Mouse (Mus musculus) thymus, postnatal 10 days (tissue): ENCODE results near the gene Aff3.

Source experiments
- DNase-seq, 2 experiments: peaks; one replicate each; pipeline ENCODE4 v3.0.0; 2021; ENCODE audit warnings: low spot score in 2 of 2

Gene Aff3

GRCm38 (mm10) chr1:38392928-38393327, 271.8 kb downstream of the Aff3 start:
- DNase-seq = peak; percentile 45 to 79

DNA sequence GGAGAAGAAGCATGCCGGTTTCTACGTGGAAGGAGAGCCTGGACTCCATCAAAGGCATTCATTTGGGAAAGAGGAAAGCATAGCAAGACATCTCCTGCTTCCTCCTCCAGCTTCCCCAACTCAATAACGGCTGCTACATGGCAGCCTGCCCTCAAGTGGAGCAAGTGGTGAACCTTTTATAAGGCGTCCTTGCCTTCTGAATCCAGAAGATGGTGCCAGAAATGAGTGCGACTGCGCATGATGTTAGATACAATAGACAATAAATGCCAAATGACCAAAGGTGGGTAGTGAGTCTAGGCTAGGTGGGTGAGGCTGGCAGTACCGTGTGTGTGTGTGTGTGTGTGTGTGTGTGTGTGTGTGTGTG, 273.9 kb downstream of the Aff3 start:
- no peak for DNase-seq

- DNase-seq = no peak
Observed at GRCm38 (mm10) chr1:38390235-38390885, 274.4 kb downstream of the Aff3 start.

- no peak for DNase-seq
Observed at GRCm38 (mm10) chr1:38389576-38389975, 275.2 kb downstream of the Aff3 start.

DNA sequence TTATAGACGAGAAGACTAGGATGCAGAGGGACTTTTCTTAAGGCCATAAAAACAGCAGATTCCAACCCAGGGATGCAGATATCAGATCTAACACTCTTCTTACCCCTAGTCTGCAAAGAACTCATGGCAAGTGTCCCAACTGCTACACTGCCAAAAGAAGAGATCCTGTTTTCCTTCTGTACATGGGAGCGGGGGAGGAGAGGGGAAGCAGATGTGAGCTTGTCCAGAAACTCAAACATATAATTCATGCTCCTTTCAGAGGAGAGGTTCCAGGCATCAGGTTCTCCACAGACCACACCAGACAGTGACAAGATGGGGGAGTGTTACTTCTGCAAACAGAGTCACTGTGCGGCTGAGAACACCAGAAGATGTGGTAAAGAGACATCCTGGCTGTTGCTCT, 276.3 kb downstream of the Aff3 start:
- DNase-seq = no peak

- DNase-seq = no peak
Observed at GRCm38 (mm10) chr1:38387438-38387837, 277.3 kb downstream of the Aff3 start.

DNA sequence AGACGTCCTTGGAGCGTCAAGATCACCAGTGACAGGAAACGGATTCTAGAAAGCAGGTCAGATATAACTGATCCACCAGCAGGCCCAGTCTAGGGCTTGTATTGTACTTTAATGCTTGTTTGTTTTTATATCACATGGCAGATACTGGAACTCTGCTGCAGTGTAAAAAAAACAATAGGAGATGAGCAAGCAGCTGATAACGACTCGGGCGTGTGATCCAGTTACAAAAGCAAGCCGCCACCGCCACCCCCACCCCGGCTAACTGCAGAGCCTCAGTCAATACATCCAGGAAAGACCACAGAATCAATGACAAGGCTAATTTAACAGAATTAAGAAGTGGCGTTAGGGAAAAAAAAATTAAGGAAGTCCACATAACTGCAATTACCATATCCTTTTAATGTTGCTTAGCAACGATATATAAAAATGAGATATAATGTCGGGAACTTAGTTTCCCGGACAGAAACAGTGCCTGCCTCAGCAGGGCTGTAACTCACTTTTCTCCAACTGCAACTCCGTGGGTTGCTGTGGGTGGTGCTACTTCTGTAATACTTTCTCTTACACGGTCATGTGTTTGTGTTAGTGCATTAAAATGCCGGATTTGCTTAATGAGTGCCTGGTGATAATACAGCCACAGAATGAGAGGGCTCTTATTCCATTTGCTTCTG, 280.2 kb downstream of the Aff3 start:
- no peak for DNase-seq

DNA sequence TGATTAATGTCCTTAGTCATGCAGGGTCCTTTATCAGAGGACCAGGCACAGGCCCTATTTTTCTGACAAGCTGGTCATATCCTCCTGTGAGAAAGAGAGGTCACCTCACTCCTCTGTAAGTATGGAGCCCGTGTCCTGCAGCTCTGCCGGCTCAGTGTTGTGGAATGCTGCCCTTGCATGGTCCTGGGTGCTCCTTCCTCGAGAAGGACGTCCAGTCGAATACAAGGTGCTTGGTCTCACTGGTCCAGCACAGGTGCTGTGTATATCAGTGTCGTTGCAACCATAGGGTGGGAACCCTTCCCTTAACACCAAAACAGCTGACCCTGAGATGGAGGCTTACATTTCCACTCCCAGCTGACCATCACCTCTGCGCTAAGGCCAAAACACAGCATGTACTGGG, 280.7 kb downstream of the Aff3 start:
- DNase-seq = no peak

DNA sequence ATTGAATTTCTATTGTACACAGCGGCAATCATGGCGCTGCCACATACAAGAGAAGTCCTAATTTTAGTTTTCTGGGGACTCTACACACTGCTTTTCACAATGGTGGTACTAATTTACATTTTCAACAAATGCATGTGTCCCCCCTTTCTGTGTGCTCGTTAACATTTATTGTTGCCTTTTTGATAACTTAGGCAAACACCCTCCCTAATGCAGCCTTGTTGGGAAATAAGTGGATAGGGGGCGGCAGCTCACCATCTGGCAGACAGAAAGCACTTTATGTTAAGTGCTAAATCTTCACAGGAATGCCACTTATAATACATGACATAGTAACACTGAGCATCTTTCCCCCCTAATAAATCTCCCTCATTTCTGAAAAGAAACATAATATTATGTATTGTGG, 282.1 kb downstream of the Aff3 start:
- no peak for DNase-seq

- no peak for DNase-seq
Observed at GRCm38 (mm10) chr1:38377930-38378329, 286.8 kb downstream of the Aff3 start.

- no peak for DNase-seq
Observed at GRCm38 (mm10) chr1:38369166-38369565, 295.6 kb downstream of the Aff3 start.

DNA sequence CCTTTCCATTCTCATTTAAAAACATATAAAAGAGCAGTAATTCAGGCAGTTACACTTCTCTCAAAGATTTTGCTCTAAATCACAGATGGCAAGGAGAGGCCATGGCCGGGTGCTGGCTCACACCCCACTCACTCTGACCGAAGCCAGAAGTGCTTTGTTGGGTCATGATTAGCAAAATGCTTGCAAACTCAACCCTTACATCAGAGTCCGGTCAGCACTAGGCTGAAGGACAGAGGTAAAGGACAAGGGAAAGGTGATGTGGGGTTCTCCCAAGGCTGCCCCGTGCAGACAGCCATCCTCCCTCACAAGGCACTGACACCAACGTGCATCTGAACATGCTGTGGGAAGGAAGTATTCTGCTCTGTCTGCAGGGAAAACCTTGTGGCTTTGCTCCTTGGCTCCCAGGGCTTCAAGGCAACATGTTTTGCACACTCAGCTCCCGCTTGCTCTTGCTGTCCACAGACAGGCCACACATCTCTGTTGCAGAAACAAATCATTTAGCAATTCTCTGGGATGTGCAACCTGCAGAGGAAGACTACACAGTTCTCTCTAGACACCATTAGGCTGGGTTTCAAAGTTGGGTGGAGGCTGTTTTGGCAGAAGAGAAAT, 296.6 kb downstream of the Aff3 start:
- DNase-seq = no peak

DNA sequence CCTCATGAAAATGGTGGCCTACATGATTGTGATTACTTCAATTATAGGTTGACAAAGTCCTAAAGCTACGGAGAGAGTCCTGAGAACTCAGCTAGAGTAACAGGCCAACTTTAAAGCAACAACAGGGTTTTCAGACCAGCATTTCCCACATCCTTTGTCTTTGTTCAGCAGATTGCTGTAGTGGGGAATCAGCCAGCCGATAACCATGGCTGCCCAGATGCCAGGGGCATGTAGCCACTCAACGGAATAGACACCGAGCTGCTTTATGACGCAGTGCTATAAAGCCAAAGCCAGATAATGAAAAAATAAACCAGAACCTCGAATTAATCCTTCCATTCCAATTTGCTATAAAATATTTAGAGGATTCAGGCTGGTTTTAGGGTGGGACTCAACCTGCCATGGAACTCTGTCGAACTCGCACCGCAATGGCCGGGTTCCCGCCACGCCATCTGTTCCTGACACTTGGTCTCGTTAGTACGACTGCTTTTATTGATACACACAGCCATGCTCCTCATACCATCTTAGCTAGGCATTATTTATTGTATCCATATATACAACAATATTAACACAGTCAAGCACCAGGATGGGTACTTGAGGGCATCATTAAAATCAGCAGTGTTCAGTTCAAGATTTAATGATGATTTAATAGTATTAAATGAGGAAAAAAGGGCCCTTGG, 297.2 kb downstream of the Aff3 start:
- DNase-seq = no peak

DNA sequence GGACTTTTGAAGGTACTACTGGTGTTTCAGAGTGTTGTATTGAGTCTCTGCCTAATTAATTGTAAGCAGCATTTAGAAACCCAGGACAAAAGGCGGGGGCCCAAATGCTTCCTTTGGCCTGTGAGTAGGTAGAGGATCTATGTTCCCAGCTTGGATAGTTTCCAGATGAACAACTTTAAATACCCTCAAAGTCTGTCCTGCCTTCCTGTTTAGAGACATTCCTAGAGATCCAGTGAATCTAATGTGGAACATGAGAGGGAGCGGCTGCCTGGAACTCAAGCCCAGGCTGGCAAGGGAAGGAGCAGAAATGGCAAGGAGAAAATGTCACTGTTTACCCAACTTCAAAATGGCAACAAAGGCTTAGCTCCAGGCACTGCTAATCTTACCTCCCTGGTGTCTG, 300.9 kb downstream of the Aff3 start:
- no peak for DNase-seq

DNA sequence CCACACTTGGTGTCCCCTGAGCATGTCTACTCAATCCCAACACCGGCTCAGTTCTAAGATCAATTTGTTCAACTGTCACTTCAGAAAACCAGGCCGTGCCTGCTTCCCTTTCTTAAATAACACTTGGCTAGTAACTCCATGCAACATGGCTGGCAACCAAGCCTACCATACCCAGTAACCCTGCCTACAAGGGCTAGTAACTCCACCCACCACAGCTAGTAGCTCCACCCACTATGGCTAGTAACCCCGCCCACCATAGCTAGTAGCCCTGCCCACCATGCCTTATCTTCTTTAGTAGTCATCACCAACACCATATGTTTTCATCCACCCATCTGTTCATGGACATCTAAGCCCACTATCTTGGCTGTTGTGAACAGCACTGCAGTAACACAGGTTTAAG, 302.5 kb downstream of the Aff3 start:
- no peak for DNase-seq

DNA sequence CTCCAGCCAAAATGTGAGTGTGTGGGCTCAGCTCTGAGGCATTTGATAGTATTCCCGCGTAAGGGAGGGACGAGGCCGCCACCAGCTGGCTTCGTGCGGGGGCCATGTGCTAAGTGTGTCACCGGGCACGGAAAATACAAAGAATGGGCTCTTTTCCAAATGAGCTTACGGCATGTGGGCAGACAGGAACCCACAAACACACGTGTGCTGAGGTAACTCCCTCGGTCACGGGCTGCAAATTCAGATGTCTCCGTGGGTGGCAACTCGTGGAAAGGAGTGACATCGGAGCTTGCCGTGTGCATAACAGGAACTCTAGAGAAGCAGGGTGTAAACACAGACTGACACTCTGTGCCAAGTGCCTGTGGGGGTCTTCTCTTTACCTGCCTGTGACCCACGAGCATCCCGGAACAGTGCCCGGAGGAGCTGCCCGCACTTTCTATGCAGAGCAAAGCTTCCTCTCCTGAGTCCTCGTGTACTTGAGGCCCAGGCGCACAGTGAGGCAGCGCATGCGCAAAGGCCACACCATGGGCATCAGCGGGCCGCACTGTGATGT, 305.9 kb downstream of the Aff3 start:
- no peak for DNase-seq

- DNase-seq = no peak
Observed at GRCm38 (mm10) chr1:38357933-38358796, 306.6 kb downstream of the Aff3 start.

- DNase-seq = no peak
Observed at GRCm38 (mm10) chr1:38354585-38354984, 310.2 kb downstream of the Aff3 start.

DNA sequence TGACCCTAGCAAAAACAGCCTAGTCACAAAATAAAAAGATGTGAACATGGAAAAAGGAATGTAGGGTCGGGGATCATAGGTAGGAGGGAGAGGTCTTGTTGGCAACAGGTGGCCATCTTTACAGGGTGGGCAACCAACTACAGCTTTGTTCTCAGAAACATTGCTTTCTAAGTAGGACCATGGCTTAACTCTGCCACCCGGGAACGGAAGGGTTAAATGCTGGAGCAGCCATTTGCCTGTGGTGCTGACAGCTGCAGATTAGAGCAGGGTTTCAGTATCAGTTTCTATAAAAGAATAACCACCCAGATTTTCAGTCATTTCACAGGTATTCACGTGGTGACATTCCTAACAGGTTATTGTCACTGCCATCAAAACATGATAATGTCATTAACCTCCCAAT, 317.4 kb downstream of the Aff3 start:
- no peak for DNase-seq

DNA sequence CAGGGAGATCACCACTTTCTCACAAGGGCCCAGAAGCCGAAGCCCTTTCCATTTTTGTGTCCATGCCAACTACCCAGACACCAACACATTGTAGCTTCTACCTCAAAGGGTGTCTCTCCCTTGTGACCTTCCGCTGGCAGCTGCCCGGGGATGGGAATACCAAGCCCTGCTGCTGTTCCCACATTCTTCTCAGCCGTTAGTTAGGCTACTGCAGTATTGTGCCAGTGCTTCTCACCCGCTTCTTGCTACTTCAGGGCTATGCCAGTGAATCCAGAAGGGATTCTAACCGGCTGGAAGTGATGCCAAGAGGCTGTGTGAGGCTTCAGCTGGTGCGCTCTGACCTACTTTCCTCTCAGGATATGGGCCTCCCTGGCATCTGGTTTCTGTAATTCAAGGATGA, 330.5 kb downstream of the Aff3 start:
- no peak for DNase-seq

DNA sequence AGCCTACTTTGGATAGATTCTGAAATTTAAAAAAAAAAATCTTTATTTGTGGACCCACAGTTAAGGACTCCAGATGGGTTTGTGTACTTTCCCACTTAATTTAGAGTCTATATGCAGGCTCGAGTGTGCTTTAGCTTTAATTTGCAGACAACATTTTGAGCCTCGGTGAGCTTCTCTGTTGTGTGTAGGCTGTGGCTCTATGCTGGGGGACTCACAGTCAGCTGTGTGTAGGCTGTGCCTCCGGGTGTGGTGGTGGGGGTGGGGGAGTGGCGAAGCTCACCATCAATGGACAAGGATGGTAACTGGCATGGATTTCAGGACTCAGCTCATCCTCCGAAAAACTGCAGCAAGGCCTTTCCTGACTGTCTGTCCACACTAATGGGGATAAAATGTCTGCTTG, 331.8 kb downstream of the Aff3 start:
- no peak for DNase-seq

- no peak for DNase-seq
Observed at GRCm38 (mm10) chr1:38324206-38324605, 340.5 kb downstream of the Aff3 start.
